Mouse (Mus musculus) cerebellum, adult 11 months (tissue): ENCODE measurements around the gene Ovgp1.
"Not testable (repeated sequence)": the region's sequence is repeated elsewhere in the genome, so short reads cannot be mapped to it uniquely, and the experiment has no call there.

Experiments
- DNase-seq: peaks from one replicate; pipeline ENCODE4 v3.0.0; 2022

Gene Ovgp1

DNA sequence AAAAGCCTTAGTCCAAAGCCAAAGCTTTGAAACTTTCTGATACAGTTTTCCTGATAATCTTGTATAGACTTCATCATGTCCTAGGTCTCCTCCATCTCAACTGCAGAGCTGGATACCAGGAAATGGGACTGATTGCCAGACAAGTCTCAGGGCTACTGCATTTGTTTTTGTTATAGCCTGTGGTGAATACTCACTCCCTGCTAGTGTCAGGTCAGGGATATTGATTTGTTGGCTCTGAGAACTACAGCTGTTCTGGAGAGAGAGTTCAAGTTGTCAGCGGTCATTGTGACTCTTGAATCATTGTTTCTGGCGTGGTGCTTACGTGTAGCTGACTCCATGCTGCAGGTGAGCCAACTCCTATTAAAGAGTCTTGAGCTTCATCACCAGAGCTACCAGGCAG lies at the start of gene Ovgp1:
TSS of gene Ovgp1 (plus strand) at position 301 of the 400 bp plus-strand sequence.
- DNase-seq, result no peak

DNA sequence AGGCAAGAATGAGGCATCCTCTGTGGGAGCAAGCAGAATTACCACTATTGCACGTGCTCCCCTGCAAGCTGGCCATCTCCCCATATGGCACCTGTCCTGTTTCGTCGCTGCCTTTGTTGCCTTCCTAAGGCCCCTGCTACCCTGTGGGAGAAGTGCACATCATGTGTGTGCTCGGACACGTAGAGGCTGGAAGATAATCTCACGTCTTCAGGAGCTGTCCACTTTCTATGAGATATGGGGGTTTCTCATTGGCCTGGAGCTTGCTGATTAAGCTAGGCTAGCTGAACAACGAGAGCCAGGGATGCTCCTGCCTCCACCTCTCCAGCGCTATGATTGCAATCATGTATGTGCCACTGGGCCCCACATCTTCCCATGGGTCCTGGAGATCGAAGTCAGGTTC lies 48.9 kb upstream of the Ovgp1 start:
- DNase-seq, result no peak

DNA sequence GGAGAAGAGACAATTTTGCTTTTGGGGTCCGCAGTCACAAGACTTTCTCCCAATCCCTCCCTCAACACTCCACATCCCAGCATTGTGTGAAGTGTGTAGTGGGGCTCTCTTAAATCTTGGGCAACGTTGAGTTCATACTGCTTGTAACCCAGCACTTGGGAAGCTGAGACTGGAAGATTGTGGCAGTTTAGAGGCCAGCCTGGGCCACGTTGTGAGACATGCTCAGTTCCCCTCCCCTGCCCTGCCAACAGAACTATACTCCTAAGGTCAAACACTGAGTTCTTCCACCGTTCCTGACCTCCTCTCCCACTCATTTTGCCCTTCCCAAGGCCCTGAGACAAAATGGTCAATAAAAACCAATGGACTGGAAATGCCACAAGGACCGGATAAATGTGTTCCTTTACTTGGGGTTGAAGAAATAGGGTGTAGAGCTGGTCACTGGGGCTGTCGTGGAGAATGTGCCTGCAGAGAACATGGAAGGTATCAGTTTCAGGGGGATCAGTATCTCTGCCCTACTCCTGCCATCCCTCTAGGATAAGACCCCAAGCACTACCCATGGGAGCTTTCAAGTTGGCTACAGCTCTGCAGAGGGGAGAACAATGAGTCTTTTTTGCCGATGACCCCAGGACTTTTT lies 45.8 kb upstream of the Ovgp1 start:
- no peak for DNase-seq

GRCm38 (mm10) chr3:105928195-105928569 lies 45.3 kb upstream of the Ovgp1 start:
- DNase-seq, result no peak

GRCm38 (mm10) chr3:105928781-105929180 lies 44.7 kb upstream of the Ovgp1 start:
- no peak for DNase-seq

DNA sequence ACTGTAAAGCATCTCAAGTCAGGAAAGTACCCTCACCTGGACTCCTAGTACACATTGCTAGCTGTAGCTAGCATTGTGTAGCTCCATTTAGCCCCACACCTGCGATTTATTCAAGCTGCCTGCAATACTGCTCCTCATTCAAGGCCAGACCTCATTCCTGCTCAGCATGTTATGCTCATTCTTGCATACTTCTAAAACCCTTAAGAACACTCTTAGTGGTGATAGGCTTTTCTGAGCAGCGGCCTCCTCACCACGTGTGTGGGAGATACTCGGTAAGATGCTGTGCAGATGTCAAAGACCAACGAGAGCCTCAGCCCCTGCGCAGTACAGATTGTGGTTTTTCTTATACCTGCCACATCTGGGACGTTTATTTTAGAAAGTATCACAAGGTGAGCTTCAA lies 43.7 kb upstream of the Ovgp1 start:
- DNase-seq, result no peak

DNA sequence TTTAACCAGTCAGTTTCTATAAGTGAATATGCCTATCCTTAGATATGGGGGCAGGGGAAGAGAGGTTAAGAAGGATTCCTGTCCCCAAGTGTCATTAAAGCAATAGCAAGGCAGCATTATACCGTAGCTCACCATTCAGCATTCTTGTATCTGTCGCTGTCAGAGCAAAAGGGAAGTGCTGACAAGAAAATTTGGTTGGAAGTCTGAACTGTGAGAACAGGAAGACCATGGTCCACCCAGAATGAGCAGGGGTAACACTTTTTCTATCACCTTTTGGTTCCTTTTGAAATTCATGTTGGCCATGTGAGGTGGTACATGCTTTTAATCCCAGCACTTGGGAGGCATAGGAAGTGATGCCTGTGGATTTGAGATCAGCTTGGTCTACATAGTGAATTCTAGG lies 42.4 kb upstream of the Ovgp1 start:
- DNase-seq, result no peak

GRCm38 (mm10) chr3:105932240-105933071 lies 41.1 kb upstream of the Ovgp1 start, which contains the start of gene I830077J02Rik:
I830077J02Rik (minus strand) TSS chr3:105932664.
- DNase-seq, result no peak

DNA sequence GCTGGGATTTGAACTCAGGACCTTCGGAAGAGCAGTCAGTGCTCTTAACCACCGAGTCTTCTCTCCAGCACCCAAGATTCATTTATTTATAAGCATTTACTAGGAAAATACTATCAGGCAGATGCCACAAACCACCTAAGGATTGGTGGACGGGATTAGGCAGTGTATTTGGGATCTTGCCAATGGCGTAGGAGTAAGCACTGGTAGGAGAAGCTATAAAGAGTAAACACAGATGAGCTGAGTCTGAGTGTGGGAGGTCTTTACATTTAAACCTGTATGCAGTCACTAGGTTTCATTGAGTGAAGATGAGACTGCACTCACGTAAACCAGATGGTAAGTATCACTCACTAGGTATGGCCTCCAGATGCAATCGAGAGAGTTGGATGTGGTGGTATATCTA lies 39.6 kb upstream of the Ovgp1 start:
- DNase-seq, result no peak

- DNase-seq, result peak; percentile 5
Observed at GRCm38 (mm10) chr3:105935033-105935432, 38.5 kb upstream of the Ovgp1 start.

- DNase-seq, result no peak
Observed at GRCm38 (mm10) chr3:105936111-105936510, 37.4 kb upstream of the Ovgp1 start.

DNA sequence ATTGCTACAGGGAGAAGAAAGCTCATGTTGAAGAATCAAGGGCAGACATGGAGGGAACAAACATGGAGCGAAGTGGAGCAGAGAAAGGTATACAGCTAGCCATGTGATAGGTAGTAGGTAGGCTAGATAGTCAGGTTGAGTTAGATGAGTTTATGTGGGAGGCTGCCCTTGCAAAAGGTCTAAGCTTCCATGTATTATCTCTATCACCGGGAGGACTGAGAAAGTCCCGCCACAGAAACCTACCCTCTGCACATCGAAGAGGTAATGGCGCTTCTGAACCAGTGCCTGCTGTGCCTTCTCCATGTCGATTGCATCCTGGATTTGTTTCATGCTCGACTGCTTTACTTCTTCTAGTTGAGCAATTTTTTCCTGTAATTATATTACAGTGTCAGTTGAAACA lies 22.2 kb upstream of the Ovgp1 start:
- no peak for DNase-seq

DNA sequence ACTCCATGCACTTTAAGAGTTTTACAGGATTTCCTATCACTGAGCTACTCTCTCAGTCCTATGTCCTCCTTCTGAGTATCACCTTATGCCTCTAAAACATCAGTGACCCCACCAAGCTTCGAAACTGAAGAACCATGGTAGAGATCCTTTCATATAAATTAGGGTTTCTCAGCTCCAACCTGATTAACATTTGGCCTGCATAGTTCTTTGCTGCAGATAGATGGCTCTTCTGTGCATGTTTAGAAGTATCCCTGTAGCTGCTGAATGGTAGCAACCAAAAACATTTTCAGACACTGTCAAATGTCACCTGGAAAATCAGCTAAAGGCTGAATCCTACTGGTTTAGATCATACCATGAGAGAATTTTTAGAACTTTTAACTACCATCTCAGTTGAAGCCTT lies 16.3 kb upstream of the Ovgp1 start:
- DNase-seq, result no peak

DNA sequence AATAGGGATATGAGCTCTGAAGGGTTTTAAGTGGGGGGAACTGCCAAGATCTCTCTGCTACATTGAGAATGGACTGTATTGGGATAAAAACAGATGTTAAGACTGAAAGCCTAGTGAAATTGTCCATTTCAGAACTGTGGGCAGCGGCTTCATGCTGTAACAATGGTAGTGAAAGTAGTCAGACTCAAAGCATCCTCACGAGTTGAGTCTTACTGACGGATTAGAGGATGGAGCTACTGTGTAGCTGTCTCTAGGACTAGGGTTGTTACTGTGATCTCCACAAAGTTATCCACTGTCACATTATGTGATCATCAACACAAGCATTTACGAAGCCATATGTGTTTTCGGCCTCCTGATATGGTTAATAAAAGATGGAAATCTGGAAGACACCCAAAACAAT lies 15.3 kb upstream of the Ovgp1 start:
- DNase-seq, result no peak

- DNase-seq, result peak; percentile 93
Observed at GRCm38 (mm10) chr3:105958974-105959580, 14.4 kb upstream of the Ovgp1 start, which contains the start of gene Wdr77. Wdr77 (plus strand) TSS chr3:105959369.

- no peak for DNase-seq
Observed at GRCm38 (mm10) chr3:105959585-105959984, 13.9 kb upstream of the Ovgp1 start.

- DNase-seq, result no peak
Observed at GRCm38 (mm10) chr3:105959999-105960398, 13.5 kb upstream of the Ovgp1 start, which contains the start of gene Atp5f1. Atp5f1 (minus strand) TSS chr3:105960099.

DNA sequence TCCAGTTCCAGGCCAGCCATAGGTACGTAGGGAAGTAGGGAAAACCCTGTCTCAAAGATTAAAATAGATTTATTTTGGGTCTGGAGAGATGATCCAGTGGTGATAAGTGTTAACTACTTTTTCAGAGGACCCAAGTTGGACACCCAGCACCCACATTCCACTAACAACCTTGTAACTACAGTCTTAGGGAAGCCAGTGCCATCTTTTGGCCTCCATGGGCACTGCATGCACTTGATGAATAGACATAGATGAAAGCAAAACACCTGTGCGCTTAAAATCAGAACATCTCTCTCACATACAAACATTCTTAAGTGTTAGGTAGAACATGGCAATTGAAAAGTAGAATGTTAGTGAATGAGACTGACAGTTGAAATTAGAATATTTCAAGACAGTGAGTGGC lies 12.8 kb upstream of the Ovgp1 start:
- DNase-seq, result no peak

DNA sequence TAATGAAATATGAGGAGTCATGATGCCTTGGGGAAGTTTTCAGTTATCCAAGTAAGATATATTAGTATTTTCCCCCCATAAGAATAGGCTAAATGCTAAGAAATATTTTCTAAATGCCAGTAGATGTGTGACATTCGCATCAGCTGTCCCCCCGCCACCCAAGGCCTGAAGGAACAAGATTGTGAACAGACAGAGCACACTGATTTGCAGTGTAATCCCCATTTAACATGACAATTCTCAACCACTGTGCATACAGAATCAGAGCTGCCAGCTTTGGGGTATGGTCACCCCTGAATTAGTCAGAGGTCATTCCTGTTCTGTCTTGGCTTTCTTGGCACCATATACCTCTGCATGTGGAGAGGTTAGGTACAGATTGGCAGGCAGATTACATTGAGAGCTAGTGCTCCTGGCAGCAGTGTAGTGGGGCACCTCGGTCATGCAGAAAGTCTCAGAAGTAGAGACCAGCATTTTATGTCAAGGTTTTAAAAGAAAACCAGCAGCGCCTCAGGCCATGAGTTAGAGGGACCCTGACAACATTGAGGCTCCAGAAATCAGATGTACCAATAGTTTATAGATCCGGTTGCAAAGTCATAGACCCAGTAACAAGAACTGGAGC lies 1.6 kb upstream of the Ovgp1 start:
- no peak for DNase-seq

DNA sequence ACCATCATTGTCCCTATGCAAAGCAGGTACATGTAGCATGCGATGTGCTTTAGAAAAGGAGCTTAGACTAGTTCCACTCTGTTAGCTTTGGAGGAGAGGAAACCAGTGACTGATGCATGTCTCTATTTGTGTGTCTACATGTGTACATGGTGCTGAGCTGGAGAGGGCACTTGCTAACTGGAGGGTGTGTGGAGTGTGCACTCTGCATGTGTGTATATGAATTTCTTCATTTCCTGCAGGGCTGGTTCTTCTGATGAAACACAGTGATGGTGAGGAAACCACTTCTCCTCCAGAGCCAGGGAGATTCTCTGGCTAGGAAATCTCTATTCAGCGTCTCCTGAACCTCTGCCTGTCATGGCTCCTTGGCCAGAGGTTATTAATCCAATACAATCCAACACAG lies 663 bp downstream of the Ovgp1 start:
- no peak for DNase-seq

DNA sequence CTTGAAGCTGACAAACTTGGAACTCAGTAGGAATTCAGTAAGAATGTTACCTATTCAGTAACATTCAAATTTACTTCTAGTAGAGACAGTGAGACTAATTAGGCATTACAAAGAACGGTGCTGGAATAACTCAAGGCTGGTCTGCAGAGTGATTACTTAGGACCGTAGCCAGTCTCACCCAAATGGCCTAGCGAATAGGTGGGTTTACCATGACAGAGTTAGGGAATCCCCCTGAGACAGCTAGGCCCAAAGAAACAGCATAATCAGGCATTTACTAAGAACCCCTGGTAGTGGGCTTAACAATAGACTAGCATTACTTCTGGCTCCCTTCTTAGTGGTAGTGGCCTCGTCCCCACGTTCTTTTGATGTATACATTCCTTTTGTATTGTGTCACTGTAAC lies 16.1 kb downstream of the Ovgp1 start:
- not testable (repeated sequence) for DNase-seq

DNA sequence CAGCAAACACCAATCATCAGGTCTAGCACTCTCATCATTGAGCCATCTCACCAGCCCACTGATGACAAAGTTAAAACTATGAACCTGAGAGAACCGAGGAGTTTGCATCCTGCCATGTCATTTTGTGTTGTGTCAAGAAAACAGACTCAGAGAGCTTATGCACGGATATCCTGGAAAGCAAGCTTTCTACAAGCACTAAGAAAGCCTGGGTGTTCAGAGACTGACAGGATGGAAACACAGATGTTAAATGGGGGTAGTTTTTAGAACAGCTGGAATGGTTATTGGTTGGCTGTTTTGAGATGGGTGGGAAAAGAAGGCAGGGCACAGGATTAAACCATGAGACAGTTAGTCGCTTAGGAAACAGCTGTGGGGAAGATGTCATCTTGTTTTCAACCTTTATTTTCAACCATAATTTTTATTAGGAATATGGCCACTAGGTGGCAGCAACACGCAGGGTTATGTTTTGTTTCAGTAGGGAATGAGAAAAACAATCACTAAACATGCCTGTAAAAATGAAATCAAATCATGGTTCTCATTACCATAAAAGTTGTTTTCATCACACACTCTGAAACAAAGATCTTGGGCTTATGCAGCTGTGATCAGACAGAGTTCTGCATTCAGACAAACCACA lies 18.3 kb downstream of the Ovgp1 start:
- DNase-seq, result peak; percentile 33

- no peak for DNase-seq
Observed at GRCm38 (mm10) chr3:105994730-105995129, 21.2 kb downstream of the Ovgp1 start.
